Mouse (Mus musculus): ENCODE results near the gene Zbtb45. TPM values are rescaled to one million over a fixed set of nuclear protein-coding genes. Genes with fewer than 3 reads are reported as not detected.
A peak's percentile ranks its signal among the peaks of the same experiment; 100 is the strongest.

The Zbtb45 gene
- total and polyA plus RNA-seq, 3 experiments = 16.8 to 36.3 TPM; not detected in 1

- TF ChIP-seq TCF12 (IDR thresholded peaks at IDR 0.05; ENCODE audit: low read depth, low read length) (no peak), POLR2AphosphoS2 (IDR thresholded peaks at IDR 0.05; ENCODE audit: low read length) (peak; percentile 95), ETS1 (IDR thresholded peaks at IDR 0.05; ENCODE audit: low read depth, low read length) (no peak), EP300 (IDR thresholded peaks at IDR 0.05; ENCODE audit: low read depth in 1 of 2, low read length in 2 of 2) (peak in 1 of 2 experiments; percentile 29; a peak in 2 of 4 replicates), ELF1 (IDR thresholded peaks at IDR 0.05; ENCODE audit: low read depth, low read length) (0 out of 2 replicates have a peak, but pooled peaks have one; percentile 22), ZNF384 (IDR thresholded peaks at IDR 0.05; ENCODE audit: low read depth, low read length) (no peak), RAD21 (IDR thresholded peaks at IDR 0.05; ENCODE audit: low read depth, low read length) (no peak), MAFK (IDR thresholded peaks at IDR 0.05; ENCODE audit: borderline replicate concordance, low read depth, low read length) (no peak), MYB (IDR thresholded peaks at IDR 0.05; ENCODE audit: low read depth, low read length) (peak; percentile 69; the same call in 1 of the 2 replicates), RCOR1 (IDR thresholded peaks at IDR 0.05; ENCODE audit: low read depth, low read length) (no peak), BHLHE40 (IDR thresholded peaks at IDR 0.05; ENCODE audit: borderline replicate concordance, low read depth, low read length) (no peak), GATA1 (IDR thresholded peaks at IDR 0.05; ENCODE audit: low read depth, low read length) (no peak), UBTF (IDR thresholded peaks at IDR 0.05; ENCODE audit: borderline replicate concordance, insufficient read depth, low read depth, low read length) (no peak)
Observed at GRCm38 (mm10) chr7:13023928-13024731, 14.3 kb upstream of the Zbtb45 start (continued).

- Histone ChIP-seq H3K9ac (ENCODE audit: control insufficient read depth, low read depth, low read length, poor library complexity, severe bottlenecking) (peak overlapping the region; percentile 66), H3K4me3 (ENCODE audit: control insufficient read depth in 1 of 2, insufficient read depth in 1 of 2, low read depth in 2 of 2, low read length in 2 of 2) (peak overlapping the region; percentile 82 to 86), H3K27ac (ENCODE audit: control insufficient read depth, low read depth, low read length) (peak overlapping the region; percentile 85), H3K4me1 (ENCODE audit: control insufficient read depth in 1 of 2, insufficient read depth in 2 of 2, low read length in 2 of 2) (peaks cover 2 to 23% of the 10 kb centered on the region in 2 experiments; a peak in 3 of 4 replicates), H3K36me3 (ENCODE audit: control insufficient read depth in 1 of 2, insufficient read depth in 2 of 2, low read length in 2 of 2) (peaks cover 21 to 22% of the 10 kb centered on the region in 2 experiments), H3K9me3 (replicated peaks; ENCODE audit: insufficient read depth, low read length) (no peaks in the 10 kb centered on the region), H3K27me3 (ENCODE audit: control insufficient read depth in 1 of 2, insufficient read depth in 2 of 2, low read length in 2 of 2) (peaks cover 2 to 10% of the 10 kb centered on the region in 2 experiments; a peak in 3 of 4 replicates), H3K79me2 (ENCODE audit: control insufficient read depth, insufficient read depth, low read length, poor library complexity) (peaks cover 32% of the 10 kb centered on the region)
- 0 out of 2 replicates have a peak, but pooled peaks have one; percentile 24 for TF ChIP-seq TCF12 (IDR thresholded peaks at IDR 0.05; ENCODE audit: low read depth, low read length)
- peak; percentile 69; the same call in 1 of the 2 replicates for TF ChIP-seq SIN3A (IDR thresholded peaks at IDR 0.05; ENCODE audit: low read length)
- no peak for TF ChIP-seq ZMIZ1 (IDR thresholded peaks at IDR 0.05; ENCODE audit: low read depth, low read length)
- TF ChIP-seq KAT2A (conservative IDR thresholded peaks at IDR 0.05; ENCODE audit: low read depth, low read length) = no peak
- peak; percentile 52 for TF ChIP-seq NELFE (IDR thresholded peaks at IDR 0.05; ENCODE audit: low read depth, low read length)
- peak; percentile 74; the same call in 1 of the 2 replicates for TF ChIP-seq MYC (IDR thresholded peaks at IDR 0.05; ENCODE audit: low read depth, low read length)
- TF ChIP-seq MXI1 (IDR thresholded peaks at IDR 0.05; ENCODE audit: low read depth, low read length) = peak; percentile 94
- no peak for TF ChIP-seq GABPA (IDR thresholded peaks at IDR 0.05; ENCODE audit: low read depth, low read length)
- TF ChIP-seq EP300 (IDR thresholded peaks at IDR 0.05; ENCODE audit: low read depth in 1 of 2, low read length in 2 of 2) = peak in 1 of 2 experiments; percentile 19; a peak in 1 of 4 replicates
- TF ChIP-seq MAX (IDR thresholded peaks at IDR 0.05; ENCODE audit: low read length) = peak; percentile 98
- TF ChIP-seq GATA1 (IDR thresholded peaks at IDR 0.05; ENCODE audit: low read depth, low read length) = no peak
- peak; percentile 73 for TF ChIP-seq USF1 (IDR thresholded peaks at IDR 0.05; ENCODE audit: low read depth, low read length)
- TF ChIP-seq RAD21 (IDR thresholded peaks at IDR 0.05; ENCODE audit: low read depth, low read length) = no peak
- 0 out of 2 replicates have a peak, but pooled peaks have one; percentile 28 for TF ChIP-seq ELF1 (IDR thresholded peaks at IDR 0.05; ENCODE audit: low read depth, low read length)
- TF ChIP-seq POLR2AphosphoS2 (IDR thresholded peaks at IDR 0.05; ENCODE audit: low read length) = no peak
- TF ChIP-seq POLR2A (IDR thresholded peaks at IDR 0.05; ENCODE audit: control insufficient read depth in 1 of 2, insufficient read depth in 1 of 2, low read depth in 1 of 2, low read length in 2 of 2, poor library complexity in 1 of 2) = peak in 1 of 2 experiments; percentile 45; a peak in 2 of 4 replicates
- TF ChIP-seq ZC3H11A (IDR thresholded peaks at IDR 0.05; ENCODE audit: low read depth, low read length) = no peak
- TF ChIP-seq NRF1 (IDR thresholded peaks at IDR 0.05; ENCODE audit: insufficient read depth, low read depth, low read length, poor library complexity, severe bottlenecking) = no peak
- no peak for TF ChIP-seq JUND (IDR thresholded peaks at IDR 0.05; ENCODE audit: low read depth, low read length)
- TF ChIP-seq MAFK (IDR thresholded peaks at IDR 0.05; ENCODE audit: borderline replicate concordance, low read depth, low read length) = no peak
- DNase-seq (ENCODE audit: low read depth, low spot score) = peak; percentile 93
Observed at GRCm38 (mm10) chr7:13022773-13023535, 13.1 kb upstream of the Zbtb45 start.
